Mouse (Mus musculus) heart, postnatal 14 days (tissue): ENCODE results near the gene Olfr968. TPM values are rescaled to one million over a fixed set of nuclear protein-coding genes. Genes with fewer than 3 reads are reported as not detected.

Experiments used
- DNase-seq, 2 experiments: peaks; one replicate each; pipeline ENCODE4 v3.0.0; 2021 to 2022
- intact Hi-C: fragments of 180-260 bp; cut with DNase I; formaldehyde crosslinking; loops from one replicate; pipeline ENCODE4 v1.15.1; 2025
- long read RNA-seq, 2 experiments: library from polyadenylated mRNA; stranded (forward); transcript quantifications; one replicate each; pipeline ENCODE4 v2.0.0; 2021
- total RNA-seq, 2 experiments: library from RNA; stranded (reverse); gene quantifications; 2 replicates each; pipeline ENCODE4 v1.2.3; 2021

The Olfr968 gene
- not detected for total RNA-seq
- long read RNA-seq, experiment 1: 0 reads
- long read RNA-seq, experiment 2: 0 reads

DNA sequence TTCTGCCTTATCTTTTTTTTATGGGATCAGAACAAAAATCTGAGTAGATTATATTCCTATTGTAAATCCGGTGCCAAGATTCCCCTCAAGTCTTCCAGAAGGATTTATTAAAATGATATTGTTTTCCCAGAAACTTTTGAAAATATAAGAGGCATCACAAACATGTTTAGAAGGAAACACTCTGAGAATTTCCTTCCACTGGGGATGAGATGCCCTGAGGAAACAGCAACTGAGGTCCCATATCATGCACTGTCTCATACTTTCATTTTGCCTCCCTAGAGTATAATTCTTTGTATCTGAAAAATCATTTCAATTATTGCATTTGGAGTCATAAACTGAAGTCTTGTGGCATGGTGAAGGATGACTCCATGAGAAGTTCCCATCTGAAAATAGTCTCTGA, at the start of gene Olfr968:
Gene Olfr968 (minus strand): TSS at position 101 of the 400 bp plus-strand sequence.
- no peak for DNase-seq
- intact Hi-C loops: no loop called here

DNA sequence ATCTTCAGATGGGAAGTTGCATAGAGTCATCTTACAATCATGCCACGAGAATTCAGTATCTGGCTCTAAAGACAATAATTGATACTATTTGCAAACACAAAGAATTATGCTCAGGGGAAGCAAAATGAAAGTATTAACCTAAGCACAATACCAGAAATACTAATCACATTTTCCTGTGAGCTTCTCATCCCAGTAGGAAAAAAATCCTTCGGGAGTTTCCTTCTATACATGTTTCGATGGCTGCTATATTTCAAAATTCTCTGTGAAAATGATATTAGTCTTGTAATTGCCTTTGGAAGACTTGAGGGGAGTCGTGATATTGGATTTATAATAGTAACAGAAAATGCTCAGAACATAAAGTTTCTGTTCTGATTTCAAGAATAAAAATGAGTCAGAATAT, 25.5 kb upstream of the Olfr968 start, which contains the start of gene Olfr970:
Gene Olfr970 (plus strand): TSS at position 301 of the 400 bp plus-strand sequence.
- no peak for DNase-seq
- intact Hi-C loops: no loop called here

GRCm38 (mm10) chr9:39790558-39790957, 7.5 kb upstream of the Olfr968 start, which contains the start of gene Olfr969:
TSS of gene Olfr969 (plus strand) at chr9:39790945.
- DNase-seq: no peak
- intact Hi-C loops: no loop called here

DNA sequence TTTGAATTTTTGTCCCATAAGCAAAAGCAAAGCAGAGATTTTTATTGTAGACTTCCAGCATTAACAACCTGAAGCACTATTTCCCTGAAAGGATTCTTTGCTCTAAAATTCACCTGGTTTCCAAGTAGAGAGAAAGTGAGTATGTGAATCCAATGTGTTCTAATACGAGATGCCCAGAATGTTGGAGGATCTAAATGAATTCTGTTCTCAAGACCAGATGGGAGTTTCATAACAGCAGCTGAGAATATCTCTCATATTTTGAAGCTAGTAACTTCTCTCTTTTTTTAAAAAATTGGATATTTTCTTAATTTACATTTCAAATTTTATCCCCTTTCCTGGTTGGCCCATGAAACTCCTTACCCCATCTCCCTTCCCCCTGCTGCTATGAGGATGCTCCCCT, 36.6 kb downstream of the Olfr968 start:
- no peak for DNase-seq
- intact Hi-C loops: no loop called here

GRCm38 (mm10) chr9:39745949-39746348, 37.1 kb downstream of the Olfr968 start, which contains the start of gene Olfr967:
TSS of gene Olfr967 (plus strand) at chr9:39746249.
- intact Hi-C loops: no loop called here
- no peak for DNase-seq

GRCm38 (mm10) chr9:39740741-39741140, 42.3 kb downstream of the Olfr968 start:
- intact Hi-C loops: no loop called here

GRCm38 (mm10) chr9:39730678-39731077, 52.4 kb downstream of the Olfr968 start, which contains the start of gene Olfr150:
TSS of gene Olfr150 (plus strand) at chr9:39730978.
- intact Hi-C loops: no loop called here
- DNase-seq: no peak

More at GRCm38 (mm10) chr9:39740741-39741140, 42.3 kb downstream of the Olfr968 start:
- DNase-seq: no peak

Other genes with a start within 250 kb of the Olfr968 start
- not detected for gene Olfr958, start 229.2 kb downstream of the Olfr968 start, total RNA-seq
- not detected for gene Olfr959, start 207.7 kb downstream of the Olfr968 start, total RNA-seq
- gene AW551984, start 178.8 kb downstream of the Olfr968 start, total RNA-seq: 1 to 10 TPM in 1 of 2 experiments, under 1 TPM in 1; 0.73 to 1.4 TPM
- not detected for gene Olfr148, start 172.6 kb downstream of the Olfr968 start, total RNA-seq
- not detected for gene Olfr960, start 161.9 kb downstream of the Olfr968 start, total RNA-seq
- gene Olfr961, start 138.2 kb downstream of the Olfr968 start, total RNA-seq: not detected
- not detected for gene Olfr963, start 116.0 kb downstream of the Olfr968 start, total RNA-seq
- not detected for gene Olfr149, start 76.1 kb downstream of the Olfr968 start, total RNA-seq
- not detected for gene Olfr965, start 71.9 kb downstream of the Olfr968 start, total RNA-seq
- not detected for gene Olfr150, start 52.3 kb downstream of the Olfr968 start, total RNA-seq
- gene Olfr967, start 37.0 kb downstream of the Olfr968 start, total RNA-seq: not detected
- not detected for gene Olfr969, start 7.7 kb upstream of the Olfr968 start, total RNA-seq
- not detected for gene Olfr970, start 25.6 kb upstream of the Olfr968 start, total RNA-seq
- not detected for gene Olfr971, start 53.6 kb upstream of the Olfr968 start, total RNA-seq
- gene Olfr972, start 83.2 kb upstream of the Olfr968 start, total RNA-seq: not detected
- gene Olfr229, start 124.1 kb upstream of the Olfr968 start, total RNA-seq: not detected
- not detected for gene Olfr974, start 154.2 kb upstream of the Olfr968 start, total RNA-seq
- gene Olfr975, start 168.8 kb upstream of the Olfr968 start, total RNA-seq: not detected
- not detected for gene Olfr976, start 177.9 kb upstream of the Olfr968 start, total RNA-seq
- not detected for gene Olfr978, start 208.9 kb upstream of the Olfr968 start, total RNA-seq
- gene Olfr979, start 220.2 kb upstream of the Olfr968 start, total RNA-seq: not detected
- not detected for gene Olfr980, start 226.3 kb upstream of the Olfr968 start, total RNA-seq
- gene Olfr981, start 238.2 kb upstream of the Olfr968 start, total RNA-seq: not detected